Mouse (Mus musculus): ENCODE results near the gene Hspb6.

The Hspb6 gene

DNA sequence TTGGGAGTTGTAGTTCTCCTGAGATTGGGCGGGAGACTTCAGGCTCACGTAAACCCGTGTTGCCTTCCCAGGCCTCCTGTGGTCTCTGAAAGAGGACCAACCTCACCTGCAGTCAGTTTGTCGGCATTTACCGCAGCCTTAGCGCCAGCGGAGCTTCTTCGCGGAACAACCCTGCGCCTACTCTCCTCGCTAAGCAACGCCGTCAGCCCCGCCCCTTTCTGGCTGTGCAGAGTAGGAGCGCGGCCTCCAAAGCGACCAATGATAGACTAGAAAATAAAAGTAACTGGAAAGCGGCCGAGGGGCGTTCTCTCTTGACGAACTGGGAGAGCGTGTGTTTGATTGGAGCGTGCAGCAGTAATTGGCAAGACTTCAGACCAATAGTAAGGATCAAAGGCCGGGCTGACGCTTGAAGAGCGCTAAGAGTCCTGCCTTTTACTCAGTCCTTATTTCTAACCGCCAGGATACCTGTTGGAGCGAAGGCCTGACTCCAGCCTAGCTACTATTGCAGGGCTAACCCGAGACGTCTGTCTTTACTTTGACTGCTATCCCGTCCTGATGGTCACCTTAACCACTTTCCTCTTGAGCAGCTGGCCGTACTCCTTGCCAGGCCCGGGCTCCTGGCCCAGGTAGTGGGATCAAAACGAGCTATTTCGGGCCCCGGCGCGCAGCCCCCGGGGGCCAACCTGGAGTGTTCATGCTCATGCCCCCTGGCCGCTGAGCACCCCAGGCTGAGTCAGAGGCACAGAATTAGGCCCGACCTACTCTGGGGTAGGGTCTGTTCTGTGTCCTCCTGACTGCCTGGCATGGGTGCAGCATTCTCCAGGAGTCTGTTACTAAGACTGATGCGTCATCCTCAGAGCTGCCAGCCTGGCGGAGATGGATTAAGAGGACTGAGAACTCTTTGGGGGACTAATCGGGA is at the start of gene Hspb6, which contains the start of gene Proser3:
TSS of gene Hspb6 (plus strand) at position 77 of the 919 bp plus-strand sequence.
TSS of gene Proser3 (minus strand) at position 198 of the 919 bp plus-strand sequence.
- DNase-seq: peak; percentile 98

DNA sequence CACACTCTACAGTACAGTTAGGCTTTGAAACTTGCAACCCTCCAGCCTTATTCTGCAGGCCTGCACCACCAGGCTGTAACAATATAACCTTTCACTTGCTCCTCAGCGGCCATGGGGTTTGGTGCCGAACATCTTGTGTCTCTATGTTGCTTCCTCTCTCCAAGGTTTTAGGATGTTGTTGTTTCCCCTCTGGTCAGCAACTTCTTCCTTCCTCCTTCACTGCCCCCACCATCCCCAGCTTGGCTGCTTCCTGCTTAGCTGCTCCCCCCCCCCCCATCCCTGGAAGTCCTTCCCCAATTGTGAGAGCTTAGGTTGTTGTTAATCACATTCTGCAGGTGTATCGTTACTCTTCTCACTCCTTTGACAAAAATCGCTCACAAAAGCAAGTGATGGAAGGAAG is 43.9 kb upstream of the Hspb6 start:
- DNase-seq: no peak

DNA sequence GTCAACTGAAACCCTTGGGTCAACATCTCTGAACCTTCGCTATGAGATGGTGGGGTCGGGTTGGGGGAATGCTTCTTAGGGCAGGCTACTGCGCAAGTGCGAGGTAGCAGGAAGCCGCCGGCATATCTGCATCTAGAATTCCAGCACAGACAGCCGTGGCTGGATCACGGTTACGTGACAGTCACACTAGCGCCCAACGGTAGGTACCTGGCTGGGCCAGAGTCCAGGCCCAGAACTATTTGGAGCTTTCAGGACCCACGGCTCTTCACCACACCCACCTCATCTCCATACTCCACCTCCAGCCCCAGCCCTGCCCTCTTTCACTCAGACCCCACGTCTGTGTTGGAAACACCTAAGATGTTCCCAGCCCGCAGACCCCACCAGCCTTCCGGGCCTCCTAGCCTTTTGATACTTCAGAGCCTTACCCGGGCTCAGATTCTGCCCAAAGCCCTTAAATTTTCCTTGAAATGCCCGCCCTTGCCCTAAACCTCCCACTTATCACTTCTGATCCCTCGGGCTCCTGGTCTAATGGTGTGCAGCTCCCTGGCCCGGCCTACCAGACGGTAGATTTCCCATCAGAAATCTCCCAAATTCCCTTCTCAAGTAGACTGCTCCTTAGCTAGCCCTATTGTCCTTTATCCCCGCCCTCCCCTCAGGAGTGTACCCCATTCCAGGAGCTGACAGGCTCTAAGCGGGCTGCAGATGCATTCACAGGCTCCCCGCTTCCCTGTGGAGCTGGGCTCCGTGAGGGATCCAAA is 36.8 kb upstream of the Hspb6 start:
- DNase-seq: no peak

DNA sequence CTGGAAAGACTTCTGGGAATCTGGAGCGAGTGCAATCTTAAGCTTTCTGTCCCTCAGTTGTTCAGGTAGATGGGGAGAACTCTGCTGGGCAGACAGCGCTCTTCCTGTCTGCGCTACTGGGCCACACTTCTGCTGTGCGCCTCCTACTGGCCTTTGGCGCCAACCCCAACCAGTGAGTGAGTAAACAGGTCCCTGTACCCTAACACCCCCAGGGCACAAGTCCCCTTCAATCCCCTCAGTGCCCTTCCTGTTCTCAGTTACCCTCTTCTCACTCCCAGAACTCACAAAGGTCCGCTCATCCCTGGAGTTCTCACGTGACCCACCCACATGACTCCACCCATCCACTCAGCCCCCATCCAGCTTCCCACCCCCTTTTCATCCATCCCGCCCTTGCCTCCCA is 33.7 kb upstream of the Hspb6 start:
- DNase-seq: no peak

DNA sequence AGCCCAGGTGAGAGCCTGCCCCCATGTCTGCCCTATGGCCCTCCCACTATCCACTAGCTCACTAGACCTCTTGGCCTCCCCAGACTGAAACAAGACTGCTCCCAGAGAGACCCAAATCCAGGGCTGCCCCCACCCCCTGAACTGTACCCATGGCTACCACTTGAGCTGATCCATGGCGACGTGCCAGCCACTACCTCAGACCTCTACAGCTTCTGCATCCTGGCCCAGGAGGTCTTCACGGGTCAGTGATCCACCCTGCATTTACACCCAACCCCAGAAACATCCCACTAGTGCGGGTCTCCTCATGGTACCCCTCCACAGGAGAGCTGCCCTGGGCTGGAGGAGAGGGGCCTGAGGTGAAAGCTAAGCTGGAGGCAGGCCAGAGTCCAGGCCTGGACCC is 31.6 kb upstream of the Hspb6 start:
- DNase-seq: no peak

DNA sequence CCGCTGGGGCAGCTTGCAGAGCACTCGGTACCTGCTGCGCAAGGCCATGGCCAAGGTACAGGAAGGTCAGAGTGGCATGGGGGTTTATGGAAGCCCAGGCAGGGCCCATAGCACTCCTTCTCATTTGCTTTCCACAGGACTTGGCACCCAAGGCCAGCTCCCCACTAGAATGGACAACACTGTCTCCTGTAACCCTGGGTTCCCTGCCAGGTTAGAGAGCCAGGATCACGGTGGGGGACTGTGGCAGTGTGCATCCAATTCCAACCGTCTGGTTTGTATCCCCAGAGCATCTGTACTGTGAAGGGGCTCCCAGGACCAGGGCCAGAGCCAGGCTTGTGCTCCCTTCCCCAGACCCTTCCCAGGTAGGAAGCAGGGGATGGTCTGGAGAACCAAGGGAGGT is 31.1 kb upstream of the Hspb6 start:
- DNase-seq: no peak

DNA sequence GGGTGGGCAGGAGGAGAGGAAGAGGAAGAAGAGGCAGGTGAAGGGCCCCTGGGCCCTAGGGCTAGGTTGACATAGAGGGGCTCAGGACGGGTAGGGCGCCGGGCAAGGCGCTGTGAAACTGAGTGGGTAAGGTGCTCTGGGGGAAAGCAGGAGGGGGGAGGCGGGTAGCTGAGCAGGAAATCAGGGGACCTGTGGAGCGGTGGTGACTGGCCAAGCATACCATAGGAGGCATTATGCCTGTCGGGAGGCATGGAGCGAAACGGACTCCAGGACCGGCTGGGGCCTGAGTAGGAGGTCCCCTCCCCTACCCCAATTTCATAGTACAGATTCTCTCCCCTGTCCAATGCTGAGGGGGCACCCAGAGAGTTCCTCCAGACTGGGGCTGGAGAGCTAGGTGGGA is 29.1 kb upstream of the Hspb6 start:
- no peak for DNase-seq

DNA sequence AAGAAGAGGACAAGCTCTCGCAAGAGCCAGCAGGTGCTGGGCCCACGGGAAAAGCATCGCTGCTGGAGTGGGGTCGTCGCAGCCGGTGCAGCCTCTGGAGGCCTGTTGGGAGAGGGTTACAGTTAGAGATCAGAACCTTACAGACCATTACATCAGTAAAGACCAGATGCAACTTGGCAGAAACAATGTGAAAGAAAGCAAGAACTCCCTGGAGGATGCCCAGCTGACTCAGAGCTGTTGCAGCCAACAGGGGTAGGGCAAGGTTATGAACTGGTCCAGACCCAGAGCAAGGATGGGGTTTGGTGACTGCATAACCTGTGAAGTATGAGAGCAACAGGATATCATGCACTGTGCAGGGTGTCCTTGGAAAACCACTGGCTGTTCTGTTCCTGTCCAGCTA is 27.5 kb upstream of the Hspb6 start:
- DNase-seq: no peak

DNA sequence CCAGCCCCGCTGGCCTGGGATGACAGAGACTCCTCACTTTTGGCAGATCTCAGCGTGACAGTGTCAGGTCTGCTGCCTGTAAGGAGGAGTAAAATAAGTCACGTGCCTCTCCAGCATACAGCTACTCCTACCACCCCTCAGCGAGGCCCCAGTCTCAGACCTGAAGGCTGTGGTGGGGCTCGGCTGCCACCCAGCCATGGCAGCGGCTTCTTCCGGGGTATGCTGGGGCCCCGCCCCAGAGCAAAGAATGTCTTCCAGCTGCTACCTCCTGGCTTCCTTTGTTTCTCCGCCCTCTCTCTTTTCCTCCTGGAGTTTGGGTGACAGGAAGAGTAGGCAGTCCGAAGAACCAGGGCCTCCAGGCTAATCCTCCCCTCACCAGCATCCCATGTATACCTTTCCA is 26.0 kb upstream of the Hspb6 start:
- DNase-seq: peak; percentile 24

DNA sequence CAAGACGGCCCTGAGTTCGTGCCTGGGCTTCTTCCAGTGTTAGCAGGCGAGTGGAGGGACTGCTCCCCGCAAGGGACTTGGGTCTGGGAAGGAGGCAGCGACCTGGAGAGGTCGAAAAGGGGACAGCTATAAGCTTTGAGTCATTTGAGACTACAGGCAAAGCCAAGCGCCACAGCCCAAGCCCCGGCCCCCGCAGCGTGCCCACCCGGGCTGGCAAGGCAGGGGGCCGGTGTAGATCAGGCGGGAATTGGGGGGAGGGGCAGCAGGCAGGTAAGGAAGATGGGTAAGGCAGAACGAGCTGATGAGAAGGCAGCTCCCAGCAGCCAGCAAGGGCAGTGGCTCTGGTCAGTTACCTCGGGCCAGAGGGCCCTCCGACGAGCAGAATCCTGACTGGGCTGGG is 25.6 kb upstream of the Hspb6 start:
- no peak for DNase-seq

DNA sequence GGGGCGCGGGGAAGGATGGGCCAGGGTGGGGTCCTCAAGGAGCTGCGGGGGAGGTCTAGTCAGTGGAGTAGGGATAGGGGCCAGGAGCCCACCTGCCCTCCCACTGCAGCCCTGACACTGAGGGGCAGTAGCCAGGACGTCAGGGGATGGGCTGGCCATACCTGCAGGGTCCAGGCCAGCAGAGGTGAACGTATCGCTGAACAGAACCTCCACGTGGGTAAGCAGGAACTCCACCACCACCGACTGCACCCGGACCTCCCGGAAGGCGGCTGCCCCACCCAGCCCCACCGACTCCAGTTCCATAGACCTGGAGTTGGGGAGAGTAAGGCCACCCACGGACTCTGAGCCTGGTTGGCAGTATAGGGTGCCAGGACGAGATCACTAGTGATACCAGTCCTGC is 25.0 kb upstream of the Hspb6 start:
- DNase-seq: no peak

DNA sequence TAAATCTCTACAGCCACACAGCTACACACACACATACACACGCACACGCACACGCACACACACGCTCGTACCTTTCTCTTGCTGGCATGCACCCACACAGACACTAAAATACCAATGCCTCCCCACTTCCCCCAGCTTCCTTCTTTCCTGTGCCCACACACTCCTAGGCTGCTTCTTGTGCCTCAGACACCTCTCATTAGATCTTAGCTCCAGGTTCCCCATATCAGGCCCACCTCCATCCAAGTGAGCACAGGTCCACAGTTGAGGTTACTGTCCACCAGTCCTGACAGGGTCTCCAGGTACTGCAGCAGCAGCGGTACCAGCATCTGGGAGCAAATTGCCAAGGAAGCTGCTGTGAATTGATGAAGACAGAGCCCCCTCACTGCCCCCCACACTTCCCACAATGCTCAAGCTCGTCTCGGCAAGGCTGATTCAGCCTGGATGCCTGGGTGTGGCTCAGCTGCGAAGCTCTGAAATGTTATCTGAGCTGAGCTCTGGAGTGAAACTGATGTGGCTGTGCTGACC is 20.6 kb upstream of the Hspb6 start:
- DNase-seq: no peak

DNA sequence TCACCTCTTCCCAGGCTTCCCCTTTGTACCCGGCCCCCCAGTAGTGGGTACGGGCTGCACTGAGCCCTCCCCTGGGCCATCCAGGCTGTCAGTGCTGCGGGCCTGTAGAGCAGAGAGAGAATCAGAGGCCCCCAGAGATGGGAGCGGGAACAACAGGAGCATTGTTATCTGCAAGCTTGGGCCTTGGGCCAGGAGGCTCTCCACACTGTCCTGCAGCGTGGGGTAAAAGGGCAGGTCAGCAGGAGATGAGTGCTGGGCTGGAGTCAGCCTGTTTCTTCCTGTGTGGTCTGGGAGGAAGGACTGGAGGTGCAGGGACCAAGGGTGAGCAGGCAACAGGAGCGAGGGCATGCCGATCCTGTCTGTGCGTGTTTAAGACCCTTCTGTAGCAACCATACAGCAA is 19.0 kb upstream of the Hspb6 start:
- DNase-seq: peak; percentile 53

DNA sequence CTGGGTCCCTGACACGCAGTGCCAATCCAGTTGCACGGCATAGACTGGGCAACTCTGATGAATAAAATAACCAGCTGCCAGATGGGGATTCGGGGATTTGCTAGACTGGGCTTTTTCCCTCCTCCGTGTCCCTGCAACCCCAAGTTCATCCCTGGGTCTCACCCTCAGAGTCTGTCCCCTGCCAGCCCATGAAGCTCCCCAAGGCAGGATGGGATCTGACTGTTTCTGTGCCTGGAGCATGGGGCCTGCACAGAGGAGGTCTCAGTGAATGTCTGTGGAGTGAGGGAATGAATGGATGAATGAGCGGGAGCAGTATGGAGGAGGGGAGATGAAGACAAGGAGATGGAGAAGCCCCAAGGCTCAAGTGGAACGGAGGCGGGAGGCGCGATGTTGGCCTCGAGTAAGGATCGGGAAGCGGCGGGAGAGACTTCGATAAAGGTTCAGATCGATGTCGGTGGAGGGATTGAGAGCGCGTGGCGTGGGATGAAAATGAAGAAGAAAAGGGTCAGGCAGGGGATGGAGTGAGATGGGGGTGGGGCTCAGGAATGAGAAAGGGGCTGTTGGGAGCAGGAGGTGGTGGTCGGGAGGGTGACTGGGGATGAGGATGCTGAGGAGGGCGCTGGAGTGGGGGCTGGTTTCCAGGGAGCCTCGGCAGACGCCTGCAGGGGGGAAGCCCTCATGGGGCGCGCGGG is 17.9 kb upstream of the Hspb6 start:
- DNase-seq: peak; percentile 54

DNA sequence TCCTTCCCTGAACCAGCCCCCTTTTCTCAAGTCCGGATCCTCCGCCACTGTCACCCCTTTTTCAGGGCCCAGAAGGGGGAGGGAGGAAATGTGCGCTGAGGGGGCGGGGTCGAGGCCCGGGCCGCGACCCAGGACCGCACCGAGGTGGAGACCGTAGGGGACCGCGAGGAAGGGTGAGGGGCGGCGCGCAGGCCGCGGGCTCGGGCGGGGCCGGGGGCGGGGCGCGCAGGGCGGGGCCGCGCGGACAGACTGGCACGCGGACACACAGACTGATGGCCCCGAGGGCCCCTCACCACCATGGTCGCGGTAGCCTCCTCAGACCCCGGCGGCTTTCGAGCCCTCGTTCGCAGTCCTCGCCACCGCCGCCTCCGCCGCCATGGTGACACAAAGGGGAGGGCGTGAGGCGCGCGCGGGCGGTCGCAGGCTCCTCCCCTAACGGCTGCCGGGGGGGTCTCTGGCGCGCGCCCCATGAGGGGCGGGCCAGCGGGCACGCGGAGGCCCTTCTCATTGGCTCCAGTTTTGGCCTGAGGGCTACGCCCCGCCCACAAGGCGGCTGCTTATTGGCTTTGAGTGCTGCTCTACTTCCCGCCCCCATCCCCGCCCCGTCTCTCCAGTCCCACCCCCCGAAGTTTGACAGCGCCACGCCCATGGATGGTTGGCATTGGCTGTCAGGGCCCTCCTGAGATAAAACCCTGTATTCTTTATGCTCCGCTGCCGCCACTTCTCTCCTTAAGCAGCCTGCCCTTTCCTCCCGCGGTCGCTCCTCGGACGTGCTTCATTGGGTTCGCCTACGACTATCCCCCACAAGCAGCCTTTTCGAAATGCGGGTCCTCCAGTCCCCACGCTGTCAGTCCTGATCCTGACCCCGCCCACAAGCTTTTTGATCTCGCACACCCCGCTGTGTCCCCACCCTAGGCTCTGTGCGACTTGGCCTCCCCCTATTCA is 17.1 kb upstream of the Hspb6 start, which contains the start of gene Arhgap33:
TSS of gene Arhgap33 (minus strand) at position 428 of the 945 bp plus-strand sequence.
- peak; percentile 100 for DNase-seq

DNA sequence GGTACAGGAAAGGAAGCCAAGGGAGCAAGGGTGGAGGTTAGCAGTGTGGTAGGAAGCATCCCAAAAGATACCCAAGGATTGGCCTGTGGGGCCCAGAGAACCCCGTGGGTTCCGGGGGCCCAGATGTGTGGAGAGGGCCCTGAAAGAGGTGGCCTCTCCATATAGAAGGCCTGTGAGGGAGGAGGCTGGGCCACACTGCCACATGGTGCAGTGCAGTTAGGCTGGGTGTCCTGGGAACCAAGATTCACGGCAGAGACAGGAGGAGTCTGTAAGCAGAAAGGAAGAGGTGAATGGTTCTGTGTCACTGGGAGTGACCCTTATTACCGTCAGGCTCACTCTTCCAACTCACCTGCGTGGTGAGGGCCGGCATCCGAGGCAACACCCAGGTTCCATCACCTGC is 11.4 kb upstream of the Hspb6 start:
- no peak for DNase-seq

DNA sequence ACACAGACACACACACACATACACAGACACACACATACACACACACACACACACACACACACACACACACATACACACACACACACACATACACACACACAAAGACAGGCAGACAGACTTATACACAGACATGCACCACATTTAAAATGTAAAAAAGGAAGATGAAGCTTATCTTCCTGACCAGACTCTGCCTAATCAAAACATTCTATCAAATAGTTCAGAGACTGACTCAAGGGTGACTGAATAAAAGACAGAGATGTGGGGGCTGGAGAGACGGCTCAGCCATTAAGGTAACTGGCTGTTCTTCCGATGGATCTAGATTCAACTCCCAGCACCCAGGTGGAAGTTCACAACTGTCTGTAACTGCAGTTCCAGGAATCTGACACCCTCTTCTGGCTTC is 7.7 kb upstream of the Hspb6 start:
- DNase-seq: no peak

DNA sequence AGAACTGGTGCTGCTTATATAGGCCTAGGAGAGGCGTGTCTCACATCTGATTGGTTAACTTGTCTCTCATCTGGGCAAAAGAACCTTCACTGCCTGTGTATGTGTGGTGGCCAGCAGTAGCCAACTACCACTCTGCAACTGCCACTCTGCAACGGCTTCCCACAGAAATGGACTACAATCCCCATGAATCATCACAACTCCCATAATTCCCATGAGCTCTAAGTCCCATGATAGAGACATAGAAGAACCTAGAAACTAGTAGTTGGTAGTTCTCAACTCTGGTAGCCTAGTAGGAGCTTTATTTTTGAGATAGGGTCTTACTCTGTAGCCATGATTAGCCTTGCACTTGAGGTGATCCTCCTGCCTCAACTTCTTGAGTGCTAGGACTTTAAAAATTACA is 2.1 kb upstream of the Hspb6 start:
- DNase-seq: no peak

DNA sequence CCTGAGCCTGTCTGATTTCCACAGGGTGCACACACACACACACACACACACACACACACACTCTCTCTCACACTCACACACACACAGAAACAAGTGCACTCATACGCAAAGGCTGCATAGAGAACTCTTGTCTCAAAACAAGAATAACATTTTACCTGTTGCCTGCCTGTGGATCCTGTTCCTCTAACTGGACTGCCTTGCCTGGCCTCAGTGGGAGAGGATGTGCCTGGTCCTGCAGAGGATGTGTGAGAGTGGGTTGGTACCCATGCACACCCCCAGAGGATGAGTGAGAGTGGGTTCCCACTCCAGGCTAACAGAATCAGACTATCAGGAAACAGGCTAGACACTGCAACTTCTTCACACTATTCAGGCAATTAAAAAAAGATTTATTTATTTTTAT is 1.4 kb upstream of the Hspb6 start:
- DNase-seq: no peak

DNA sequence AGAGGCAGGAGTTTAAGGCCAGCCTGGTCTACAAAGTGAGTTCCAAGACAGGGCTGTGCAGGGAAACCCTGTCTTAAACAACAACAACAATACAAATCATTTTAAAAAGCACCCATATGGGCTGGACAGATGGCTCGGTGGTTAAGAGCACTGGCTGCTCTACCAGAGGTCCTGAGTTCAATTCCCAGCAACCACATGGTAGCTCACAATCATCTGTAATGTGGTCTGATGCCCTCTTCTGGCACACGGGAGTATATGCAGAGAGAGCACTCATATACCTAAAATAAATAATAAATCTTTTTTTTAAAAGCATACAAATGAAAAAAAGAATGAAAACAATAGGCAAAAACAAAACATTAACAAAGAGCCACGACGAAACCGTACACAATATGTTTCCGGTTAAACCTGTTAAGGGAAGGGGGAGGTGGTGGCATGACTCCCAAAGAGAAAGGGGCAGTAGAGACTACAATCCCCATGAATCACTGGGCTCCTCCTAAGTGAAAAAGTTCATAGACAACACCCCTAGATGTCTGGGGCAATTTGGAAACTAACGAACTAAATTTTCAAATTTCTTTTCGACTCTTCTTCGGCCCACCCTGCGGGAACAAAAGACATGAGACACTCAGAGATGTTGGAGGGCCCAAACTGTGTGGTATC is 405 bp upstream of the Hspb6 start:
- DNase-seq: peak; percentile 81

DNA sequence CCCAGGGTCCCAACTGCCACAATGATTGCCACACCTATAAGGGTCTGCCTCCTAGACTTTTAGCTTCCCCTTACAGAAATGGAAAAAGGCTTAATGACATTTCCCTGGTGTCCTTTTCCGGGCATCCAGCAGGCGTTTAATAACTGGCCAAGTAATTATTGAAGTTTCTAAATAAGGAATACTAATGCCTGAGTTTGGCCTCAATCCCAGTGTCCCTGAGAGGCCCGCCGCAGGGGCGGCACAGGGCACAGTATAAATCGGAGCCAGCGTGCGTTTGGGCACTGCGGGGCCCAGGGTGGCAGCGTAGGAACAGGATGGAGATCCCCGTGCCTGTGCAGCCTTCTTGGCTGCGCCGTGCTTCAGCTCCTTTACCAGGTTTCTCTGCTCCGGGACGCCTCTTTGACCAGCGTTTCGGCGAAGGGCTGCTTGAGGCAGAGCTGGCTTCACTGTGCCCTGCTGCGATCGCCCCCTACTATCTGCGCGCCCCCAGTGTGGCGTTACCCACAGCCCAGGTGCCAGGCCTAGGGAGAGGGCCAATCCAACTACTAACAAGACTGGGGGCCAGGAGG is 1.1 kb downstream of the Hspb6 start:
- DNase-seq: peak; percentile 24
